In the genomic region with DNA sequence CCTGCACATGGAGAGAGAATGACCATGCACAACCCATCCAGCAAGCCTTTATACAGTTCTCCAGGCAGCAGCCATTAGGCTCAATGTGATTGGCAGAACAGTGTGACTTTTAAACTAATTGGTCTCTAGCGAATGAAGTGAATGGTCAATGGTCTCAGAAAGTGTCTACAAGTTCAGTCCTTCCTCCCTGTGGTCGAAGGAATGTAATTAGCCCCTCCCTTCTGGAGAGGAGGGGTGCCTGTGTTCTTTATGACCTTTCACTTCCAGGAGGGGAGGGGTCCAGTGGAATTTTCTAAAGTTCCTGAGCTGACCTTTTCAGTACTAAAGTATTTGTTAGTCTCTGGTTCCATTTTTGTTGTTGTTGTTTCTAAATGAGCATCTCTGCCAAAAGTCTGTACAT, we compare ENCODE assay signal across 28 mouse cellular contexts.
DNase-seq lines count a peak whose midpoint lies in the region; ATAC-seq and TF ChIP-seq lines count a peak whose summit lies in the region.
"Had no signal": no experiment of that assay in that cellular context is flagged by ENCODE, and none has a peak within 500 bp of the region (broad histone marks: within the 10 kb centered on the region; RNA-seq: fewer than 3 reads in every experiment).

No protein-coding gene starts in this region.

- no peak overlapping the region for H3K4me2 ChIP-seq in liver, embryonic 12.5 days
- no peak overlapping the region for H3K4me2 ChIP-seq in liver, embryonic 11.5 days
- H3K4me2 ChIP-seq: embryonic facial prominence, embryonic 13.5 days; embryonic facial prominence, embryonic 15.5 days; forebrain, embryonic 12.5 days had no signal

- TF ChIP-seq CTCF in ES-Bruce4 (IDR thresholded peaks at IDR 0.05; ENCODE audit: low read depth, low read length), result no peak

- no peak for ATAC-seq in liver, embryonic 12.5 days
- no peak for ATAC-seq in liver, embryonic 11.5 days (replicated peaks; ENCODE audit: low FRiP score)
- ATAC-seq: CD4-positive, CD25-positive, alpha-beta regulatory T cell, adult 4 months; forebrain, embryonic 14.5 days; forebrain, embryonic 16.5 days had no signal

- peaks cover 34% of the 10 kb centered on the region for H3K4me1 ChIP-seq in liver, embryonic 12.5 days
- peaks cover 15% of the 10 kb centered on the region for H3K4me1 ChIP-seq in liver, embryonic 11.5 days (replicated peaks; ENCODE audit: control insufficient read depth, insufficient read depth, low read length)
- H3K4me1 ChIP-seq in ES-Bruce4 (ENCODE audit: control insufficient read depth, insufficient read depth, low read length), result no peaks in the 10 kb centered on the region
- peaks cover 6 to 12% of the 10 kb centered on the region in 2 experiments for H3K4me1 ChIP-seq in ES-E14 (ENCODE audit: control insufficient read depth in 2 of 2, insufficient read depth in 2 of 2, low read length in 2 of 2, poor library complexity in 1 of 2)
- H3K4me1 ChIP-seq in midbrain, embryonic 10.5 days, result peaks cover 13% of the 10 kb centered on the region
- H3K4me1 ChIP-seq: embryonic facial prominence, embryonic 15.5 days had no signal

- no peaks in the 10 kb centered on the region for H3K27me3 ChIP-seq in liver, embryonic 12.5 days (replicated peaks)
- H3K27me3 ChIP-seq in liver, embryonic 11.5 days (replicated peaks; ENCODE audit: control insufficient read depth, insufficient read depth, low read length), result no peaks in the 10 kb centered on the region
- no peaks in the 10 kb centered on the region for H3K27me3 ChIP-seq in ES-Bruce4 (ENCODE audit: control insufficient read depth, insufficient read depth, low read length, poor library complexity, severe bottlenecking)
- H3K27me3 ChIP-seq in midbrain, embryonic 10.5 days (ENCODE audit: low read depth, poor library complexity, severe bottlenecking), result no peaks in the 10 kb centered on the region
- H3K27me3 ChIP-seq: CH12.LX; embryonic facial prominence, embryonic 13.5 days; embryonic facial prominence, embryonic 15.5 days had no signal

- H3K4me3 ChIP-seq in liver, embryonic 12.5 days, result no peak overlapping the region
- H3K4me3 ChIP-seq in liver, embryonic 11.5 days (ENCODE audit: low read depth, low read length), result no peak overlapping the region
- H3K4me3 ChIP-seq in ES-Bruce4 (ENCODE audit: low read depth, low read length) (no peak overlapping the region), ES-E14 (ENCODE audit: insufficient read depth in 1 of 2, low read depth in 1 of 2, low read length in 2 of 2, poor library complexity in 1 of 2, severe bottlenecking in 1 of 2) (no peak overlapping the region)
- no peak overlapping the region for H3K4me3 ChIP-seq in midbrain, embryonic 10.5 days
- H3K4me3 ChIP-seq: embryonic facial prominence, embryonic 13.5 days; embryonic facial prominence, embryonic 15.5 days; erythroblast, embryonic 14.5 days; forebrain, embryonic 10.5 days; forebrain, embryonic 12.5 days had no signal

- no peak for DNase-seq in liver, embryonic 11.5 days (ENCODE audit: low spot score)
- no peak for DNase-seq in ES-E14 (ENCODE audit: low read depth, low spot score)
- peak; percentile 84 for DNase-seq in ZHBTc4 (ENCODE audit: low read depth, low spot score)
- no peak for DNase-seq in adrenal gland, adult 18-20 months (ENCODE audit: low spot score in 2 of 2)
- DNase-seq in midbrain, embryonic 10.5 days (ENCODE audit: low spot score), result no peak
- DNase-seq in thymus, postnatal 10 days (ENCODE audit: low spot score in 2 of 2), result no peak
- DNase-seq: adrenal gland, adult 2 months; adrenal gland, postnatal 10 days; adrenal gland, postnatal 25 days; B cell, adult 2 months; cerebellum, adult 11 months; cerebellum, adult 18-20 months; cerebellum, adult 8-10 months; cerebellum, adult 9-11 months; cerebellum, postnatal 14 days; cerebellum, postnatal 36 days; embryo, embryonic 11 days had no signal

- in situ Hi-C loops in ES-E14 (cut with MboI; ENCODE audit: low sequenced_read_pairs in 2 of 2, unreplicated experiment in 2 of 2), result no loop called here

- H3K9ac ChIP-seq in liver, embryonic 12.5 days, result no peak overlapping the region
- H3K9ac ChIP-seq in liver, embryonic 11.5 days (ENCODE audit: low read depth, low read length), result no peak overlapping the region
- H3K9ac ChIP-seq in ES-Bruce4 (ENCODE audit: low read depth, poor library complexity, severe bottlenecking), result no peak overlapping the region
- H3K9ac ChIP-seq in ES-E14 (ENCODE audit: insufficient read depth, low read depth, low read length, poor library complexity, severe bottlenecking), result no peak overlapping the region
- H3K9ac ChIP-seq: embryonic facial prominence, embryonic 13.5 days; embryonic facial prominence, embryonic 15.5 days; forebrain, embryonic 12.5 days had no signal

- 0 out of 2 replicates have a peak overlapping the region, but pooled peaks have one; percentile 53 for H3K27ac ChIP-seq in liver, embryonic 12.5 days
- H3K27ac ChIP-seq in liver, embryonic 11.5 days (ENCODE audit: low read depth, low read length), result no peak overlapping the region
- H3K27ac ChIP-seq in ES-Bruce4 (ENCODE audit: insufficient read depth, low read length) (peak overlapping the region; percentile 83), ES-E14 (ENCODE audit: insufficient read depth, low read depth, low read length, poor library complexity, severe bottlenecking) (peak overlapping the region; percentile 87; the same call in 1 of the 2 replicates)
- H3K27ac ChIP-seq in midbrain, embryonic 10.5 days (replicated peaks), result no peak overlapping the region
- H3K27ac ChIP-seq: embryonic facial prominence, embryonic 13.5 days; embryonic facial prominence, embryonic 15.5 days; forebrain, embryonic 10.5 days; forebrain, embryonic 12.5 days had no signal

- TF ChIP-seq POLR2A in ES-Bruce4 (IDR thresholded peaks at IDR 0.05; ENCODE audit: insufficient read depth, low read length), result no peak

- WGBS in liver, embryonic 12.5 days (ENCODE audit: insufficient replicate concordance), result 53% methylated on average over 2 of the region's 2 CpGs
- WGBS in liver, embryonic 11.5 days, result 58% methylated on average over 2 of the region's 2 CpGs
- WGBS in midbrain, embryonic 10.5 days, result 69% methylated on average over 2 of the region's 2 CpGs

- H3K36me3 ChIP-seq in liver, embryonic 12.5 days, result no peaks in the 10 kb centered on the region
- H3K36me3 ChIP-seq in liver, embryonic 11.5 days (ENCODE audit: control insufficient read depth, insufficient read depth, low read length), result no peaks in the 10 kb centered on the region
- no peaks in the 10 kb centered on the region; the same call in 1 of the 2 replicates for H3K36me3 ChIP-seq in ES-Bruce4 (ENCODE audit: control insufficient read depth, insufficient read depth, low read length, poor library complexity, severe bottlenecking)
- H3K36me3 ChIP-seq in ES-E14 (ENCODE audit: control insufficient read depth, insufficient read depth, low read length, poor library complexity, severe bottlenecking), result peaks cover 8% of the 10 kb centered on the region
- H3K36me3 ChIP-seq in midbrain, embryonic 10.5 days, result no peaks in the 10 kb centered on the region
- H3K36me3 ChIP-seq: embryonic facial prominence, embryonic 13.5 days; embryonic facial prominence, embryonic 15.5 days; forebrain, embryonic 10.5 days; forebrain, embryonic 12.5 days had no signal

- TF ChIP-seq EP300 in ES-Bruce4 (IDR thresholded peaks at IDR 0.05; ENCODE audit: insufficient read depth, low read depth, low read length), result no peak

- no peaks in the 10 kb centered on the region for H3K9me3 ChIP-seq in liver, embryonic 12.5 days (replicated peaks)
- H3K9me3 ChIP-seq in liver, embryonic 11.5 days (ENCODE audit: control insufficient read depth, low read length), result no peaks in the 10 kb centered on the region
- peaks cover 58% of the 10 kb centered on the region for H3K9me3 ChIP-seq in ES-Bruce4 (replicated peaks; ENCODE audit: control insufficient read depth, insufficient read depth, low read length, poor library complexity, severe bottlenecking)
- peaks cover 18% of the 10 kb centered on the region for H3K9me3 ChIP-seq in ES-E14 (ENCODE audit: control insufficient read depth, insufficient read depth, low read depth, low read length)
- no peaks in the 10 kb centered on the region for H3K9me3 ChIP-seq in midbrain, embryonic 10.5 days (replicated peaks)
- H3K9me3 ChIP-seq: embryonic facial prominence, embryonic 13.5 days; embryonic facial prominence, embryonic 15.5 days; forebrain, embryonic 10.5 days; forebrain, embryonic 12.5 days had no signal

TF ChIP-seq in ES-E14, 5 proteins besides CTCF, POLR2A, EP300 and RAD21:
- no peak for TF ChIP-seq HCFC1 (IDR thresholded peaks at IDR 0.05; ENCODE audit: borderline replicate concordance, insufficient read depth, low read length)
- no peak for TF ChIP-seq CHD2 (IDR thresholded peaks at IDR 0.05; ENCODE audit: low read depth, low read length)
- TF ChIP-seq ZNF384 (IDR thresholded peaks at IDR 0.05; ENCODE audit: low read depth, low read length), result no peak

Comparison
In these comparisons a context has a peak if more than half of its experiments do, and no peak if none do; other contexts are left out.
1. H3K27ac ChIP-seq: peak in liver, embryonic 12.5 days (single experiment), ES-Bruce4 (single experiment) and ES-E14 (single experiment); none in liver, embryonic 11.5 days (single experiment) and midbrain, embryonic 10.5 days (single experiment).